Mouse (Mus musculus) forebrain, embryonic 11.5 days (tissue): ENCODE results near the gene Yars2. TPM values are rescaled to one million over a fixed set of nuclear protein-coding genes. Genes with fewer than 3 reads are reported as not detected.

ENCODE experiments used
- ATAC-seq: fragments of 200-750 bp; cut with Nextera tagmentation; replicated peaks from 2 replicates; pipeline ENCODE4 v1.8.0; 2017; ENCODE audit warnings: moderate TSS enrichment; ENCODE audit not compliant: low FRiP score
- DNase-seq: peaks from one replicate; pipeline ENCODE4 v3.0.0-alpha.2; 2017; ENCODE audit warnings: low spot score
- H3K27ac ChIP-seq: fragments of 300-500 bp; sonication (generic); 2 replicates; pipeline ENCODE4 v1.5.1; 2014; ENCODE audit warnings: low read depth, low read length
- H3K27me3 ChIP-seq: fragments of 300-500 bp; sonication (generic); 2 replicates; pipeline ENCODE4 v1.6.1; 2014; ENCODE audit warnings: mild to moderate bottlenecking, low read length, mixed read lengths; ENCODE audit not compliant: control insufficient read depth, insufficient read depth
- H3K36me3 ChIP-seq: fragments of 300-500 bp; sonication (generic); 2 replicates; pipeline ENCODE4 v1.6.1; 2014; ENCODE audit warnings: mild to moderate bottlenecking, low read length, moderate library complexity, mixed read lengths; ENCODE audit not compliant: control insufficient read depth, insufficient read depth
- H3K4me1 ChIP-seq: fragments of 300-500 bp; sonication (generic); replicated peaks from 2 replicates; pipeline ENCODE4 v1.6.1; 2014; ENCODE audit warnings: low read length, mixed read lengths; ENCODE audit not compliant: control insufficient read depth, insufficient read depth
- H3K4me2 ChIP-seq: fragments of 300-500 bp; sonication (generic); 2 replicates; pipeline ENCODE4 v1.6.1; 2014; ENCODE audit warnings: low read depth, mild to moderate bottlenecking, low read length, moderate library complexity, mixed read lengths; ENCODE audit not compliant: severe bottlenecking
- H3K4me3 ChIP-seq: fragments of 300-500 bp; sonication (generic); 2 replicates; pipeline ENCODE4 v1.5.1; 2014; ENCODE audit warnings: low read depth, low read length
- H3K9ac ChIP-seq: fragments of 300-500 bp; sonication (generic); 2 replicates; pipeline ENCODE4 v1.6.1; 2014; ENCODE audit warnings: low read length
- H3K9me3 ChIP-seq: fragments of 300-500 bp; sonication (generic); 2 replicates; pipeline ENCODE4 v1.6.1; 2016; ENCODE audit warnings: low read length, mixed read lengths; ENCODE audit not compliant: control insufficient read depth
- WGBS: fragments of 180-500 bp; shearing (Covaris S2); extraction: QIAGEN DNeasy Blood & Tissue Kit; methylation state at CpG from one replicate; pipeline ENCODE4 v1.1.7; 2014; 5-methylcytosine and 5-hydroxymethylcytosine counted together
- polyA plus RNA-seq: library from polyadenylated mRNA; unstranded; fragments of >200 nt; fragmentation: Nextera tagmentation; extraction: Ambion mirVana; gene quantifications from 2 replicates; pipeline ENCODE4 v1.2.1, GENCODE M21; 2014

Yars2 gene
- polyA plus RNA-seq, 1 experiment from 2014 or later: 44.3 TPM

- Histone ChIP-seq H3K4me1 (peaks cover 7% of the 10 kb centered on the region; the same call in 1 of the 2 replicates), H3K27ac (no peak overlapping the region), H3K36me3 (no peaks in the 10 kb centered on the region), H3K9ac (no peak overlapping the region), H3K4me3 (no peak overlapping the region), H3K4me2 (0 out of 2 replicates have a peak overlapping the region, but pooled peaks have one; percentile 11), H3K27me3 (no peaks in the 10 kb centered on the region), H3K9me3 (no peaks in the 10 kb centered on the region)
- DNase-seq: no peak
- 46% methylated on average over 3 of the region's 3 CpGs for WGBS
- peak; percentile 46 for ATAC-seq
Observed at GRCm38 (mm10) chr16:16272978-16273377, 29.8 kb upstream of the Yars2 start.

GRCm38 (mm10) chr16:16273752-16274151 lies 29.0 kb upstream of the Yars2 start:
- Histone ChIP-seq H3K27ac (no peak overlapping the region), H3K36me3 (no peaks in the 10 kb centered on the region), H3K9me3 (no peaks in the 10 kb centered on the region), H3K9ac (no peak overlapping the region), H3K27me3 (no peaks in the 10 kb centered on the region), H3K4me3 (no peak overlapping the region), H3K4me1 (peaks cover 7% of the 10 kb centered on the region; the same call in 1 of the 2 replicates), H3K4me2 (no peak overlapping the region)
- DNase-seq (no peak), ATAC-seq (peak; percentile 63; the same call in 1 of the 2 replicates)
- 80% methylated on average over 6 of the region's 6 CpGs for WGBS

GRCm38 (mm10) chr16:16303138-16303827 lies 518 bp downstream of the Yars2 start:
- Histone ChIP-seq H3K27me3 (no peaks in the 10 kb centered on the region), H3K4me1 (peaks cover 5% of the 10 kb centered on the region; the same call in 1 of the 2 replicates), H3K4me2 (peak overlapping the region; percentile 73), H3K27ac (peak overlapping the region; percentile 87), H3K36me3 (peaks cover 3% of the 10 kb centered on the region; the same call in 1 of the 2 replicates), H3K9me3 (no peaks in the 10 kb centered on the region), H3K4me3 (peak overlapping the region; percentile 92), H3K9ac (peak overlapping the region; percentile 95)
- peak; percentile 78 for DNase-seq
- WGBS: under 1% methylated on average over 61 of the region's 61 CpGs
- ATAC-seq: peak; percentile 62

DNA sequence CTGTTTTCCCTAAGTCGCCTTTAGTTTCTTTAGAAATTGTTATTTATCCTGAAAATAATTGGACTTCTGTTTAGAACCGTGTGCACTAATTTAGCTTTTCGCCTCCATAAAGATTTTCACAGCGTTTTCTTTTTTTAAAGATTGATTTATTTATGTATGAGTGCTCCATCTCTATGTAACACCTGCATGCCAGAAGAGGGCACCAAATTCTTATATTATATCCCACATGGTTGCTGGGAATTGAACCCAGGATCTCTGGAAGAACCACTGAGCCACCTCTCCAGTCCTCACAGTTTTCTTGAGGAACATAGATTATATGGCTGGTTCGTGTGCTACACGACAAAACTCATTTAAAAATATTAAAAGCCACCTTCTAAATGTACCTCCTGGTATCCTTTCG lies 1.1 kb downstream of the Yars2 start:
- H3K36me3 ChIP-seq: peaks cover 3% of the 10 kb centered on the region
- WGBS: 21% methylated on average over 7 of the region's 7 CpGs
- H3K4me2 ChIP-seq: peak overlapping the region; percentile 73
- H3K9me3 ChIP-seq: no peaks in the 10 kb centered on the region
- H3K9ac ChIP-seq: peak overlapping the region; percentile 95
- no peaks in the 10 kb centered on the region for H3K27me3 ChIP-seq
- DNase-seq: no peak
- H3K27ac ChIP-seq: no peak overlapping the region; the same call in 1 of the 2 replicates
- no peak for ATAC-seq
- H3K4me1 ChIP-seq: peaks cover 5% of the 10 kb centered on the region; the same call in 1 of the 2 replicates
- H3K4me3 ChIP-seq: peak overlapping the region; percentile 92

GRCm38 (mm10) chr16:16311319-16311718 lies 8.6 kb downstream of the Yars2 start:
- H3K36me3 ChIP-seq: peaks cover 4% of the 10 kb centered on the region
- H3K4me3 ChIP-seq: no peak overlapping the region
- no peaks in the 10 kb centered on the region for H3K4me1 ChIP-seq
- no peak overlapping the region for H3K9ac ChIP-seq
- ATAC-seq (no peak), DNase-seq (no peak)
- no peaks in the 10 kb centered on the region for H3K27me3 ChIP-seq
- H3K9me3 ChIP-seq: no peaks in the 10 kb centered on the region
- H3K4me2 ChIP-seq: no peak overlapping the region
- 89% methylated on average over 5 of the region's 5 CpGs for WGBS
- no peak overlapping the region for H3K27ac ChIP-seq

GRCm38 (mm10) chr16:16325775-16326336 lies 23.1 kb downstream of the Yars2 start:
- no peak for ATAC-seq
- H3K4me2 ChIP-seq: no peak overlapping the region
- H3K4me1 ChIP-seq: no peaks in the 10 kb centered on the region
- H3K36me3 ChIP-seq: peaks cover 2% of the 10 kb centered on the region; the same call in 1 of the 2 replicates
- no peak overlapping the region for H3K9ac ChIP-seq
- H3K4me3 ChIP-seq: no peak overlapping the region
- H3K27me3 ChIP-seq: no peaks in the 10 kb centered on the region
- DNase-seq: no peak
- no peaks in the 10 kb centered on the region for H3K9me3 ChIP-seq
- 83% methylated on average over 5 of the region's 5 CpGs for WGBS
- no peak overlapping the region for H3K27ac ChIP-seq

DNA sequence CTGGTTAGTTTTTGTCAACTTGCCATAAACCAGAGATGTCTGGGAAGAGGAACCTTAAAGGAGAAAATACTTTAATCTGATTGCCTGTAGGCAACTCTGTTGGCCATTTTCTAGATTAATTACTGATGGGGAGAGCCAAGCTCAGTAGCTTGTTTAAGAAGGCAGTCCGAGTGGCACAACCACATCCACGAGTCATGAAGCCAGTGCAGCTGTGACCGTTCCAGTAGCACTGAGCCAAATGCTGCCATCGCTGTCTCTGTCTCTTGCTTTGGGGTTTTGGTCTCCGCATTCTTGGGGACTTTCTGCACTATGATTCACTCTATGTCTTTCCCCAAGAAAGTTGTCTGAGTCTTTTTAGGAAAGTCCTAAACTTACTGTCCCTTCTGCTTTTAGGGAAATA lies 43.7 kb downstream of the Yars2 start:
- WGBS: 91% methylated on average over 5 of the region's 5 CpGs
- Histone ChIP-seq H3K4me3 (no peak overlapping the region), H3K9ac (no peak overlapping the region), H3K36me3 (no peaks in the 10 kb centered on the region), H3K27ac (no peak overlapping the region), H3K9me3 (no peaks in the 10 kb centered on the region), H3K4me1 (no peaks in the 10 kb centered on the region), H3K27me3 (no peaks in the 10 kb centered on the region), H3K4me2 (no peak overlapping the region)
- ATAC-seq: no peak
- DNase-seq: no peak

DNA sequence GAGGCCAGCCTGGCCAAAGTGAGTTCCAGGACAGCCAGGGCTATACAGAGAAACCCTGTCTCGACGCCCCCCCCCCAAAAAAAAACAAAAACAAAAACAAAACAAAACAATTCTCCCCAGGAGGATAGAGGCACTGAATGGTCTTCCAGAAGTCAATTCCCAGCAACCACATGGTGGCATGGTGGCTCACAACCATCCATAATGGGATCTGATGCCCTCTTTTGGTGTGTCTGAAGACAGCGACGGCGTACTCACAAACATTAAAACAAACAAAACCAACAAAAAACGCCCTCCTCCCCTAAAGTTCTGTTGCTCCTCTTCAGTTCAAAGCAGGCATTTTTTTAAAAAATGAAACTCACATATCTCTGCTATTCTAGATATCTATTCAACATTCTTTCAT lies 55.1 kb downstream of the Yars2 start:
- H3K27me3 ChIP-seq: no peaks in the 10 kb centered on the region
- 6% methylated on average over 6 of the region's 6 CpGs for WGBS
- no peaks in the 10 kb centered on the region; the same call in 1 of the 2 replicates for H3K9me3 ChIP-seq
- no peak for ATAC-seq
- H3K4me3 ChIP-seq: peak overlapping the region; percentile 91
- peak overlapping the region; percentile 86 for H3K9ac ChIP-seq
- H3K27ac ChIP-seq: no peak overlapping the region
- no peaks in the 10 kb centered on the region; the same call in 1 of the 2 replicates for H3K4me1 ChIP-seq
- peak overlapping the region; percentile 55 for H3K4me2 ChIP-seq
- H3K36me3 ChIP-seq: no peaks in the 10 kb centered on the region; the same call in 1 of the 2 replicates
- no peak for DNase-seq
